Mouse (Mus musculus) layer of hippocampus, adult 18-20 months (tissue): ENCODE measurements around the gene Snrpb2. TPM values are rescaled to one million over a fixed set of nuclear protein-coding genes. Genes with fewer than 3 reads are reported as not detected.

Experiments used
- DNase-seq, 2 experiments: peaks; one replicate each; pipeline ENCODE4 v3.0.0; 2022; ENCODE audit warnings: low spot score in 2 of 2
- long read RNA-seq: library from polyadenylated mRNA; stranded (forward); transcript quantifications from one replicate; pipeline ENCODE4 v2.0.0, GENCODE M21; 2021
- total RNA-seq, 2 experiments: library from RNA; stranded (reverse); gene quantifications; 2 replicates each; pipeline ENCODE4 v1.2.3; 2021

Snrpb2 gene
- total RNA-seq, result 10 to 100 TPM; 37.8 to 39.7 TPM
- long read RNA-seq, transcript Snrpb2-201 (7 exons, 2,061 nt), result major isoform, 16 of 18 reads
- long read RNA-seq, partial matches to known transcripts, result 1 of 18 reads
- long read RNA-seq, other reads (novel, unspliced or antisense), result 1 of 18 reads

- peak; percentile 77 to 88 for DNase-seq
Observed at GRCm38 (mm10) chr2:143062812-143063792, at the start of gene Snrpb2. TSS of gene Snrpb2 (plus strand) at chr2:143063039.

- DNase-seq, result no peak
Observed at GRCm38 (mm10) chr2:143013057-143013456, 49.8 kb upstream of the Snrpb2 start.

GRCm38 (mm10) chr2:143018084-143018483 is 44.8 kb upstream of the Snrpb2 start:
- no peak for DNase-seq

GRCm38 (mm10) chr2:143018591-143019130 is 44.2 kb upstream of the Snrpb2 start:
- DNase-seq, result no peak

- no peak for DNase-seq
Observed at GRCm38 (mm10) chr2:143019727-143020126, 43.1 kb upstream of the Snrpb2 start.

- no peak for DNase-seq
Observed at GRCm38 (mm10) chr2:143023331-143023730, 39.5 kb upstream of the Snrpb2 start.

- DNase-seq, result no peak
Observed at GRCm38 (mm10) chr2:143024226-143024625, 38.6 kb upstream of the Snrpb2 start.

GRCm38 (mm10) chr2:143031283-143031682 is 31.6 kb upstream of the Snrpb2 start:
- DNase-seq, result no peak

GRCm38 (mm10) chr2:143032378-143033255 is 30.2 kb upstream of the Snrpb2 start:
- peak; percentile 2 to 35 for DNase-seq

- DNase-seq, result peak in 1 of 2 experiments; percentile 0
Observed at GRCm38 (mm10) chr2:143034350-143035085, 28.3 kb upstream of the Snrpb2 start.

- peak; percentile 1 to 30 for DNase-seq
Observed at GRCm38 (mm10) chr2:143035086-143035593, 27.7 kb upstream of the Snrpb2 start.

- DNase-seq, result no peak
Observed at GRCm38 (mm10) chr2:143041596-143041995, 21.2 kb upstream of the Snrpb2 start.

GRCm38 (mm10) chr2:143055251-143055650 is 7.6 kb upstream of the Snrpb2 start:
- DNase-seq, result no peak

- DNase-seq, result peak; percentile 30 to 66
Observed at GRCm38 (mm10) chr2:143056736-143057135, 6.1 kb upstream of the Snrpb2 start.

GRCm38 (mm10) chr2:143062432-143062811 is 417 bp upstream of the Snrpb2 start:
- DNase-seq, result no peak

GRCm38 (mm10) chr2:143065914-143066313 is 3.1 kb downstream of the Snrpb2 start:
- DNase-seq, result no peak

- no peak for DNase-seq
Observed at GRCm38 (mm10) chr2:143078198-143078851, 15.5 kb downstream of the Snrpb2 start, which contains the start of gene Otor. TSS of gene Otor (plus strand) at chr2:143078473.

- no peak for DNase-seq
Observed at GRCm38 (mm10) chr2:143081693-143082092, 18.9 kb downstream of the Snrpb2 start.

- DNase-seq, result no peak
Observed at GRCm38 (mm10) chr2:143084852-143085397, 22.1 kb downstream of the Snrpb2 start.
